Mouse (Mus musculus) lung, postnatal 0 days (tissue): Measurements from ENCODE around the gene Slc12a1.

ENCODE experiments used
- CTCF ChIP-seq: IDR thresholded peaks from 2 replicates; pipeline ENCODE4 v1.5.1; 2016; ENCODE audit warnings: antibody characterized with exemption, mild to moderate bottlenecking
- EP300 ChIP-seq: IDR thresholded peaks from 2 replicates; pipeline ENCODE4 v1.6.1; 2016; ENCODE audit warnings: antibody characterized with exemption, mild to moderate bottlenecking, control low read depth

- TF ChIP-seq CTCF (no peak), EP300 (no peak)
Observed at GRCm38 (mm10) chr2:125135903-125136811, 16.1 kb upstream of the Slc12a1 start, which contains the start of gene Ctxn2.
